9 mouse cellular contexts compared by ENCODE assay signal in genomic region chr4:81567928-81568327, GRCm38 (mm10).
DNase-seq lines count a peak whose midpoint lies in the region; ATAC-seq and TF ChIP-seq lines count a peak whose summit lies in the region.
"Had no signal": no experiment of that assay in that cellular context is flagged by ENCODE, and none has a peak within 500 bp of the region (broad histone marks: within the 10 kb centered on the region; RNA-seq: fewer than 3 reads in every experiment).

No protein-coding gene starts in this region.

- no peak for TF ChIP-seq POLR2A in lung, adult 2 months (IDR thresholded peaks at IDR 0.05; ENCODE audit: borderline replicate concordance, extremely low read depth, low read depth, low read length)

- peak overlapping the region; percentile 12; the same call in 1 of the 2 replicates for H3K27ac ChIP-seq in embryonic facial prominence, embryonic 12.5 days

- H3K4me3 ChIP-seq in embryonic facial prominence, embryonic 12.5 days: no peak overlapping the region
- no peak overlapping the region for H3K4me3 ChIP-seq in lung, adult 2 months (replicated peaks; ENCODE audit: extremely low read depth, low read depth, low read length)
- H3K4me3 ChIP-seq: megakaryocyte, embryonic 14.5 days had no signal

- no peak overlapping the region for H3K9ac ChIP-seq in embryonic facial prominence, embryonic 12.5 days

- intact Hi-C loops in left cerebral cortex, postnatal 10 days (cut with DNase I): loop anchor here (2.0 to 10.0 kb wide), 6 partner anchors 703 to 1367 kb away; no protein-coding TSS in a partner anchor

- TF ChIP-seq CTCF in lung, adult 2 months (IDR thresholded peaks at IDR 0.05; ENCODE audit: insufficient read depth, low read length): no peak

- H3K9me3 ChIP-seq in embryonic facial prominence, embryonic 12.5 days: no peaks in the 10 kb centered on the region
- H3K9me3 ChIP-seq: megakaryocyte, embryonic 14.5 days had no signal

- ATAC-seq in embryonic facial prominence, embryonic 12.5 days (ENCODE audit: insufficient number of reproducible peaks, insufficient read depth, low FRiP score, low TSS enrichment): peak; percentile 56; the same call in 1 of the 2 replicates
- no peak for ATAC-seq in monocyte, adult 5-6 weeks (replicated peaks; ENCODE audit: insufficient number of reproducible peaks, low FRiP score, low TSS enrichment, poor library complexity, severe bottlenecking)

- H3K4me2 ChIP-seq in embryonic facial prominence, embryonic 12.5 days (replicated peaks): no peak overlapping the region

- 34% methylated on average over 5 of the region's 5 CpGs for WGBS in embryonic facial prominence, embryonic 12.5 days
- 54% methylated on average over 5 of the region's 5 CpGs for WGBS in lung, adult 2 months

- peaks cover 19% of the 10 kb centered on the region for H3K4me1 ChIP-seq in embryonic facial prominence, embryonic 12.5 days
- peaks cover 3% of the 10 kb centered on the region for H3K4me1 ChIP-seq in lung, adult 2 months (ENCODE audit: control insufficient read depth, insufficient read depth, low read length)
- H3K4me1 ChIP-seq: megakaryocyte, embryonic 14.5 days had no signal

- no peaks in the 10 kb centered on the region for H3K36me3 ChIP-seq in embryonic facial prominence, embryonic 12.5 days

- peak; percentile 63 to 66 for DNase-seq in left cerebral cortex, postnatal 10 days (ENCODE audit: extremely low spot score in 1 of 2, low spot score in 2 of 2)
- no peak for DNase-seq in left cerebral cortex, adult 18-20 months (ENCODE audit: low spot score in 2 of 2)
- DNase-seq in kidney, adult 8-10 months: peak; percentile 23 to 32
- peak; percentile 44 for DNase-seq in neural tube, embryonic 10.5 days (ENCODE audit: extremely low spot score, low spot score)
- no peak for DNase-seq in thymus, postnatal 0 days (ENCODE audit: low spot score)
- DNase-seq in lung, adult 2 months: no peak

- no peaks in the 10 kb centered on the region for H3K27me3 ChIP-seq in embryonic facial prominence, embryonic 12.5 days
- H3K27me3 ChIP-seq: megakaryocyte, embryonic 14.5 days had no signal

Comparison
In these comparisons a context has a peak if more than half of its experiments do, and no peak if none do; other contexts are left out.
1. DNase-seq: peak in left cerebral cortex, postnatal 10 days (2 of 2), kidney, adult 8-10 months (2 of 2) and neural tube, embryonic 10.5 days (single experiment); none in left cerebral cortex, adult 18-20 months (0 of 2), thymus, postnatal 0 days (single experiment) and lung, adult 2 months (single experiment).